Mouse (Mus musculus): ENCODE measurements around the gene Lgals3bp. TPM values are rescaled to one million over a fixed set of nuclear protein-coding genes. Genes with fewer than 3 reads are reported as not detected.

Lgals3bp gene
- total and polyA plus RNA-seq, 3 experiments = 3.0 to 18.3 TPM; not detected in 1

DNA sequence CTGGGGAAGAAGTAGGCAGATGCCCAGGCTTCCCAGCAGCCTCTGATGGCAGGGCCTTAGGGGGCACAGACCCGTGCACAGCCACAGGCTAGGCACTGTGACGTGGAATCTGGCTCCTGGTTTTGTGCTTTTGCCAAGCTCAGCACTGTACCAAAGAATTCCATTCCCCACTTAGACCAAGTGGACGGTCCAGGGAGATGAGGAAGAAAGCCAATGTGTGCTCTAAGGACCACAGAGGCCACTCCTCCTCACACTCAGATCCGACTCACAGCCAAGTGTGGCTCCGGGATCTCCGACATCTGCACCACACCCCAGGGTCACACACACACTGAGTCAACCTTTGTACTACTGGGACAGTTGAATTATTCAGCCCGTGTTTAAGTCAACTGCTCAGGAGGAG, 14.2 kb upstream of the Lgals3bp start:
- Histone ChIP-seq H3K27ac (ENCODE audit: control insufficient read depth, low read depth, low read length) (no peak overlapping the region), H3K9me3 (replicated peaks; ENCODE audit: insufficient read depth, low read length) (no peaks in the 10 kb centered on the region), H3K4me3 (ENCODE audit: control insufficient read depth in 1 of 2, insufficient read depth in 1 of 2, low read depth in 2 of 2, low read length in 2 of 2) (no peak overlapping the region), H3K79me2 (ENCODE audit: control insufficient read depth, insufficient read depth, low read length, poor library complexity) (peaks cover 14% of the 10 kb centered on the region), H3K27me3 (ENCODE audit: control insufficient read depth in 1 of 2, insufficient read depth in 2 of 2, low read length in 2 of 2) (no peaks in the 10 kb centered on the region), H3K4me1 (ENCODE audit: control insufficient read depth in 1 of 2, insufficient read depth in 2 of 2, low read length in 2 of 2) (peaks cover 0 to 14% of the 10 kb centered on the region in 2 experiments; a peak in 2 of 4 replicates), H3K9ac (ENCODE audit: control insufficient read depth, low read depth, low read length, poor library complexity, severe bottlenecking) (no peak overlapping the region), H3K36me3 (ENCODE audit: control insufficient read depth in 1 of 2, insufficient read depth in 2 of 2, low read length in 2 of 2) (peaks cover 2 to 10% of the 10 kb centered on the region in 2 experiments; a peak in 3 of 4 replicates)
- no peak for DNase-seq (ENCODE audit: low read depth, low spot score)
- no peak for TF ChIP-seq JUND (IDR thresholded peaks at IDR 0.05; ENCODE audit: low read depth, low read length)
- no peak for TF ChIP-seq NELFE (IDR thresholded peaks at IDR 0.05; ENCODE audit: low read depth, low read length)
- TF ChIP-seq TAL1 (IDR thresholded peaks at IDR 0.05; ENCODE audit: low read length) = no peak
- no peak for TF ChIP-seq TCF12 (IDR thresholded peaks at IDR 0.05; ENCODE audit: low read depth, low read length)
- no peak for TF ChIP-seq MAX (IDR thresholded peaks at IDR 0.05; ENCODE audit: low read length)
- TF ChIP-seq ZC3H11A (IDR thresholded peaks at IDR 0.05; ENCODE audit: low read depth, low read length) = no peak
- no peak for TF ChIP-seq GATA1 (IDR thresholded peaks at IDR 0.05; ENCODE audit: low read depth, low read length)
- no peak for TF ChIP-seq RCOR1 (IDR thresholded peaks at IDR 0.05; ENCODE audit: low read depth, low read length)
- no peak for TF ChIP-seq USF1 (IDR thresholded peaks at IDR 0.05; ENCODE audit: low read depth, low read length)
- TF ChIP-seq CTCF (IDR thresholded peaks at IDR 0.05 in 2 of 3, conservative IDR thresholded peaks at IDR 0.05 in 1 of 3; ENCODE audit: control insufficient read depth in 1 of 3, insufficient read depth in 1 of 3, low read depth in 2 of 3, low read length in 3 of 3, poor library complexity in 1 of 3, severe bottlenecking in 1 of 3) = no peak
- TF ChIP-seq POLR2AphosphoS2 (IDR thresholded peaks at IDR 0.05; ENCODE audit: low read length) = no peak
- no peak for TF ChIP-seq CHD2 (IDR thresholded peaks at IDR 0.05; ENCODE audit: low read length)
- no peak for TF ChIP-seq E2F4 (IDR thresholded peaks at IDR 0.05; ENCODE audit: borderline replicate concordance, low read depth, low read length)

DNA sequence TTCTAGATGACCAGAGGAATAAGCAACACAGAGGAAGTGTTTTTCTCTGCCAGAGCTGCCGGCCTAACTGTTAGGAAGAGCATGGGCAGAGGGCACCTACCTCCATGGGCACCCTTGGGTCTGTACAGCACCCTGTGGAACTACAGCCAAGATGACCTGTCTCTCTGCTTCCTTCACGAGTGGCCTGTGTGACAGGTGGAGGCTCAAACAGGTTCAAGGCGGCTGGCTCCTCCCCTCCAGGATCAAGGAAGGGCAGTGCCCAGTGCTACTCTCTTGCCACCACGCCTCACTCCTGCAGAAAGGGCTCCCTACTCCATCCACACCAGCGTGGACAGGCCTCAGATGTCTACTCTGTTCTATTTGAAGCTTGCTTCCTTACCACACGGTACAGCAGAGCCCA, 13.7 kb upstream of the Lgals3bp start:
- no peaks in the 10 kb centered on the region for H3K27me3 ChIP-seq (ENCODE audit: control insufficient read depth in 1 of 2, insufficient read depth in 2 of 2, low read length in 2 of 2)
- H3K4me1 ChIP-seq (ENCODE audit: control insufficient read depth in 1 of 2, insufficient read depth in 2 of 2, low read length in 2 of 2) = peaks cover 0 to 14% of the 10 kb centered on the region in 2 experiments; a peak in 2 of 4 replicates
- no peak for DNase-seq (ENCODE audit: low read depth, low spot score)
- H3K9me3 ChIP-seq (replicated peaks; ENCODE audit: insufficient read depth, low read length) = no peaks in the 10 kb centered on the region
- peaks cover 2 to 10% of the 10 kb centered on the region in 2 experiments; a peak in 3 of 4 replicates for H3K36me3 ChIP-seq (ENCODE audit: control insufficient read depth in 1 of 2, insufficient read depth in 2 of 2, low read length in 2 of 2)
- no peak overlapping the region for H3K9ac ChIP-seq (ENCODE audit: control insufficient read depth, low read depth, low read length, poor library complexity, severe bottlenecking)
- no peak overlapping the region for H3K4me3 ChIP-seq (ENCODE audit: control insufficient read depth in 1 of 2, insufficient read depth in 1 of 2, low read depth in 2 of 2, low read length in 2 of 2)
- TF ChIP-seq TAL1 (IDR thresholded peaks at IDR 0.05; ENCODE audit: low read length) (no peak), TCF12 (IDR thresholded peaks at IDR 0.05; ENCODE audit: low read depth, low read length) (no peak), E2F4 (IDR thresholded peaks at IDR 0.05; ENCODE audit: borderline replicate concordance, low read depth, low read length) (no peak), JUND (IDR thresholded peaks at IDR 0.05; ENCODE audit: low read depth, low read length) (no peak), POLR2AphosphoS2 (IDR thresholded peaks at IDR 0.05; ENCODE audit: low read length) (no peak), ZMIZ1 (IDR thresholded peaks at IDR 0.05; ENCODE audit: low read depth, low read length) (no peak), CTCF (IDR thresholded peaks at IDR 0.05 in 2 of 3, conservative IDR thresholded peaks at IDR 0.05 in 1 of 3; ENCODE audit: control insufficient read depth in 1 of 3, insufficient read depth in 1 of 3, low read depth in 2 of 3, low read length in 3 of 3, poor library complexity in 1 of 3, severe bottlenecking in 1 of 3) (no peak), UBTF (IDR thresholded peaks at IDR 0.05; ENCODE audit: borderline replicate concordance, insufficient read depth, low read depth, low read length) (no peak), ZC3H11A (IDR thresholded peaks at IDR 0.05; ENCODE audit: low read depth, low read length) (no peak), MYB (IDR thresholded peaks at IDR 0.05; ENCODE audit: low read depth, low read length) (no peak)
- no peak overlapping the region for H3K27ac ChIP-seq (ENCODE audit: control insufficient read depth, low read depth, low read length)
- peaks cover 14% of the 10 kb centered on the region for H3K79me2 ChIP-seq (ENCODE audit: control insufficient read depth, insufficient read depth, low read length, poor library complexity)

All from MEL (cell line).